ENCODE assay signal across 8 mouse cellular contexts in genomic region chr4:145245581-145245980, GRCm38 (mm10). TPM values are rescaled to one million over a fixed set of nuclear protein-coding genes. Genes with fewer than 3 reads are reported as not detected.
DNase-seq lines count a peak whose midpoint lies in the region; ATAC-seq and TF ChIP-seq lines count a peak whose summit lies in the region.

No protein-coding gene starts in this region.

- no peak overlapping the region for H3K9ac ChIP-seq in forebrain, embryonic 13.5 days
- H3K9ac ChIP-seq in forebrain, embryonic 14.5 days (ENCODE audit: low read length), result no peak overlapping the region
- H3K9ac ChIP-seq in liver, embryonic 13.5 days, result no peak overlapping the region
- 0 out of 2 replicates have a peak overlapping the region, but pooled peaks have one; percentile 77 for H3K9ac ChIP-seq in stomach, postnatal 0 days (ENCODE audit: low read length)

- H3K4me1 ChIP-seq in forebrain, embryonic 13.5 days, result 0 out of 2 replicates have a peak, but pooled peaks cover 8% of the 10 kb centered on the region
- 0 out of 2 replicates have a peak, but pooled peaks cover 2% of the 10 kb centered on the region for H3K4me1 ChIP-seq in forebrain, embryonic 14.5 days (ENCODE audit: control insufficient read depth, insufficient read depth, low read length)
- peaks cover 61% of the 10 kb centered on the region for H3K4me1 ChIP-seq in megakaryocyte, embryonic 14.5 days
- peaks cover 28% of the 10 kb centered on the region; the same call in 1 of the 2 replicates for H3K4me1 ChIP-seq in liver, embryonic 13.5 days (replicated peaks)
- H3K4me1 ChIP-seq in stomach, postnatal 0 days (replicated peaks; ENCODE audit: control insufficient read depth, insufficient read depth), result peaks cover 2% of the 10 kb centered on the region; the same call in 1 of the 2 replicates

- H3K4me3 ChIP-seq in forebrain, embryonic 13.5 days, result peak overlapping the region; percentile 40; the same call in 1 of the 2 replicates
- H3K4me3 ChIP-seq in forebrain, embryonic 14.5 days (ENCODE audit: low read depth, low read length), result no peak overlapping the region
- H3K4me3 ChIP-seq in megakaryocyte, embryonic 14.5 days (replicated peaks), result peak overlapping the region; percentile 94
- H3K4me3 ChIP-seq in liver, embryonic 13.5 days (replicated peaks), result peak overlapping the region; percentile 62
- H3K4me3 ChIP-seq in stomach, postnatal 0 days (ENCODE audit: low read depth, low read length), result peak overlapping the region; percentile 61

- DNase-seq in forebrain, embryonic 14.5 days (ENCODE audit: low spot score), result no peak
- DNase-seq in liver, embryonic 13.5 days, result no peak
- no peak for DNase-seq in stomach, postnatal 0 days (ENCODE audit: low spot score)
- DNase-seq in cerebellum, adult 8-10 months, result no peak
- DNase-seq in layer of hippocampus, postnatal 36 days, result no peak

- peak overlapping the region; percentile 70; the same call in 1 of the 2 replicates for H3K4me2 ChIP-seq in forebrain, embryonic 13.5 days
- no peak overlapping the region; the same call in 1 of the 2 replicates for H3K4me2 ChIP-seq in forebrain, embryonic 14.5 days (ENCODE audit: low read length)
- peak overlapping the region; percentile 77 for H3K4me2 ChIP-seq in liver, embryonic 13.5 days
- H3K4me2 ChIP-seq in stomach, postnatal 0 days (replicated peaks; ENCODE audit: low read depth), result peak overlapping the region; percentile 87

- TF ChIP-seq CTCF in stomach, postnatal 0 days (IDR thresholded peaks at IDR 0.05; ENCODE audit: low read depth), result no peak

- no peaks in the 10 kb centered on the region for H3K36me3 ChIP-seq in forebrain, embryonic 13.5 days (ENCODE audit: poor library complexity, severe bottlenecking)
- H3K36me3 ChIP-seq in forebrain, embryonic 14.5 days (ENCODE audit: control insufficient read depth, insufficient read depth, low read length), result no peaks in the 10 kb centered on the region
- peaks cover 3% of the 10 kb centered on the region for H3K36me3 ChIP-seq in megakaryocyte, embryonic 14.5 days (replicated peaks; ENCODE audit: low read length)
- no peaks in the 10 kb centered on the region for H3K36me3 ChIP-seq in liver, embryonic 13.5 days
- no peaks in the 10 kb centered on the region for H3K36me3 ChIP-seq in stomach, postnatal 0 days (ENCODE audit: control insufficient read depth, insufficient read depth, low read length)

- ATAC-seq in forebrain, embryonic 13.5 days, result no peak
- no peak for ATAC-seq in forebrain, embryonic 14.5 days
- no peak for ATAC-seq in megakaryocyte, adult 5-6 weeks (ENCODE audit: poor library complexity, severe bottlenecking)
- ATAC-seq in liver, embryonic 13.5 days (ENCODE audit: low read depth), result no peak
- ATAC-seq in stomach, postnatal 0 days (ENCODE audit: low FRiP score, low TSS enrichment), result no peak

- H3K27ac ChIP-seq in forebrain, embryonic 13.5 days, result no peak overlapping the region
- no peak overlapping the region for H3K27ac ChIP-seq in forebrain, embryonic 14.5 days (ENCODE audit: low read depth, low read length)
- H3K27ac ChIP-seq in liver, embryonic 13.5 days, result no peak overlapping the region
- no peak overlapping the region for H3K27ac ChIP-seq in stomach, postnatal 0 days (replicated peaks)

- H3K27me3 ChIP-seq in forebrain, embryonic 13.5 days, result peaks cover 27% of the 10 kb centered on the region
- H3K27me3 ChIP-seq in forebrain, embryonic 14.5 days (replicated peaks; ENCODE audit: control insufficient read depth, insufficient read depth, low read length), result peaks cover 5% of the 10 kb centered on the region; the same call in 1 of the 2 replicates
- peaks cover 50% of the 10 kb centered on the region for H3K27me3 ChIP-seq in megakaryocyte, embryonic 14.5 days (replicated peaks)
- H3K27me3 ChIP-seq in liver, embryonic 13.5 days, result peaks cover 19% of the 10 kb centered on the region
- no peaks in the 10 kb centered on the region for H3K27me3 ChIP-seq in stomach, postnatal 0 days (ENCODE audit: control insufficient read depth, insufficient read depth, low read length)

- no peaks in the 10 kb centered on the region for H3K9me3 ChIP-seq in forebrain, embryonic 13.5 days (replicated peaks)
- H3K9me3 ChIP-seq in forebrain, embryonic 14.5 days (replicated peaks; ENCODE audit: control insufficient read depth, low read length), result no peaks in the 10 kb centered on the region
- no peaks in the 10 kb centered on the region for H3K9me3 ChIP-seq in megakaryocyte, embryonic 14.5 days
- H3K9me3 ChIP-seq in liver, embryonic 13.5 days (replicated peaks), result no peaks in the 10 kb centered on the region
- no peaks in the 10 kb centered on the region for H3K9me3 ChIP-seq in stomach, postnatal 0 days (ENCODE audit: control insufficient read depth, low read length)

- WGBS in forebrain, embryonic 13.5 days, result 89% methylated on average over 3 of the region's 3 CpGs
- 93% methylated on average over 3 of the region's 3 CpGs for WGBS in forebrain, embryonic 14.5 days
- 72% methylated on average over 3 of the region's 3 CpGs for WGBS in liver, embryonic 13.5 days (ENCODE audit: insufficient replicate concordance)
- 88% methylated on average over 3 of the region's 3 CpGs for WGBS in stomach, postnatal 0 days

- no peak for TF ChIP-seq EP300 in stomach, postnatal 0 days (optimal IDR thresholded peaks at IDR 0.05)

RNA-seq across cellular contexts. Expression of gene Tnfrsf1b, which starts 1.1 kb away (rescaled TPM):
- polyA plus RNA-seq in forebrain, embryonic 13.5 days (2015; fragmentation: Nextera tagmentation; extraction: Ambion mirVana), result 1.6 and 1.8 TPM in 2 replicates
- 1.9 and 2.6 TPM in 2 replicates for polyA plus RNA-seq in forebrain, embryonic 14.5 days (2014; fragmentation: Nextera tagmentation; extraction: Ambion mirVana)
- 2.3 and 9.7 TPM in 2 replicates for polyA plus RNA-seq in megakaryocyte, embryonic 14.5 days (2012; ENCODE audit: insufficient read depth, low replicate concordance)
- total RNA-seq in megakaryocyte, adult 5-6 weeks (2015), result 107 and 112 TPM in 2 replicates
- 113 and 122 TPM in 2 replicates for total RNA-seq in megakaryocyte, adult 5-6 weeks (2017)
- polyA plus RNA-seq in liver, embryonic 13.5 days (2015; fragmentation: Nextera tagmentation; extraction: Ambion mirVana), result 4.1 and 4.8 TPM in 2 replicates
- 5.4 and 6.0 TPM in 2 replicates for polyA plus RNA-seq in stomach, postnatal 0 days (2015; fragmentation: Nextera tagmentation; extraction: Ambion mirVana)
- total RNA-seq in layer of hippocampus, postnatal 36 days (2021), result 1 to 10 TPM; 2.2 to 4.2 TPM

RNA-seq across cellular contexts. Expression of gene Vps13d, which starts 50.8 kb away (rescaled TPM):
- polyA plus RNA-seq in forebrain, embryonic 13.5 days (2015; fragmentation: Nextera tagmentation; extraction: Ambion mirVana), result 7.7 and 7.8 TPM in 2 replicates
- polyA plus RNA-seq in forebrain, embryonic 14.5 days (2014; fragmentation: Nextera tagmentation; extraction: Ambion mirVana), result 9.0 and 11.6 TPM in 2 replicates
- polyA plus RNA-seq in megakaryocyte, embryonic 14.5 days (2012; ENCODE audit: insufficient read depth, low replicate concordance), result 1.7 and 20.6 TPM in 2 replicates
- 22.2 and 24.0 TPM in 2 replicates for total RNA-seq in megakaryocyte, adult 5-6 weeks (2015)
- total RNA-seq in megakaryocyte, adult 5-6 weeks (2017), result 40.0 and 59.4 TPM in 2 replicates
- 3.1 and 3.5 TPM in 2 replicates for polyA plus RNA-seq in liver, embryonic 13.5 days (2015; fragmentation: Nextera tagmentation; extraction: Ambion mirVana)
- polyA plus RNA-seq in stomach, postnatal 0 days (2015; fragmentation: Nextera tagmentation; extraction: Ambion mirVana), result 7.2 and 8.1 TPM in 2 replicates
- 10 to 100 TPM; 66.2 to 71.8 TPM for total RNA-seq in layer of hippocampus, postnatal 36 days (2021)
